Mouse (Mus musculus) limb, embryonic 14.5 days (tissue): ENCODE results near the gene Klf17. TPM values are rescaled to one million over a fixed set of nuclear protein-coding genes. Genes with fewer than 3 reads are reported as not detected.

Source experiments
- ATAC-seq: fragments of 200-750 bp; cut with Nextera tagmentation; 2 replicates; pipeline ENCODE4 v1.8.0; 2017; ENCODE audit warnings: low read depth, moderate number of reproducible peaks, moderate TSS enrichment; ENCODE audit not compliant: low FRiP score
- DNase-seq: peaks from one replicate; pipeline ENCODE4 v3.0.0-alpha.2; 2015; ENCODE audit warnings: low spot score
- H3K27ac ChIP-seq: fragments of 300-500 bp; sonication (generic); replicated peaks from 2 replicates; pipeline ENCODE4 v1.5.1; 2014; ENCODE audit warnings: low read depth, mild to moderate bottlenecking, low read length, moderate library complexity, mixed read lengths
- H3K27me3 ChIP-seq: fragments of 300-500 bp; sonication (generic); 2 replicates; pipeline ENCODE4 v1.6.1; 2014; ENCODE audit warnings: low read length, mixed read lengths; ENCODE audit not compliant: control insufficient read depth, insufficient read depth
- H3K36me3 ChIP-seq: fragments of 300-500 bp; sonication (generic); 2 replicates; pipeline ENCODE4 v1.6.1; 2014; ENCODE audit warnings: mild to moderate bottlenecking, low read length, moderate library complexity, mixed read lengths; ENCODE audit not compliant: control insufficient read depth, insufficient read depth
- H3K4me1 ChIP-seq: fragments of 300-500 bp; sonication (generic); 2 replicates; pipeline ENCODE4 v1.6.1; 2014; ENCODE audit warnings: antibody characterized with exemption, low read length, mixed read lengths; ENCODE audit not compliant: control insufficient read depth, insufficient read depth
- H3K4me2 ChIP-seq: fragments of 300-500 bp; sonication (generic); replicated peaks from 2 replicates; pipeline ENCODE4 v1.6.1; 2014; ENCODE audit warnings: low read depth, mild to moderate bottlenecking, low read length, moderate library complexity; ENCODE audit not compliant: severe bottlenecking
- H3K4me3 ChIP-seq: fragments of 300-500 bp; sonication (generic); replicated peaks from 2 replicates; pipeline ENCODE4 v1.5.1; 2014; ENCODE audit warnings: low read length
- H3K9ac ChIP-seq: fragments of 300-500 bp; sonication (generic); 2 replicates; pipeline ENCODE4 v1.6.1; 2014; ENCODE audit warnings: mild to moderate bottlenecking, low read depth, low read length, moderate library complexity; ENCODE audit not compliant: severe bottlenecking
- H3K9me3 ChIP-seq: fragments of 300-500 bp; sonication (generic); 2 replicates; pipeline ENCODE4 v1.6.1; 2016; ENCODE audit warnings: low read length; ENCODE audit not compliant: control insufficient read depth
- POLR2A ChIP-seq: fragments of 200-500 bp; IDR thresholded peaks from 2 replicates; pipeline ENCODE4 v1.8.0; 2012; ENCODE audit warnings: inconsistent platforms, mild to moderate bottlenecking, moderate library complexity, borderline replicate concordance; ENCODE audit not compliant: insufficient read depth, insufficient read length; ENCODE audit errors: extremely low read depth
- WGBS: fragments of 180-500 bp; shearing (Covaris S2); extraction: QIAGEN DNeasy Blood & Tissue Kit; methylation state at CpG from one replicate; pipeline ENCODE4 v1.1.7; 2014; 5-methylcytosine and 5-hydroxymethylcytosine counted together
- polyA plus RNA-seq, 2 experiments: library from polyadenylated mRNA; depleted of rRNA in 1 of 2; stranded (reverse) in 1 of 2; unstranded in 1 of 2; fragments of >200 nt; fragmentation: Nextera tagmentation in 1 of 2; extraction: Ambion mirVana in 1 of 2; gene quantifications; 2 replicates each; pipeline versions ENCODE4 v1.2.1 to v1.2.3; 2012 to 2014

Klf17 gene
- polyA plus RNA-seq, 2 experiments = not detected

- H3K9ac ChIP-seq = no peak overlapping the region
- no peaks in the 10 kb centered on the region for H3K36me3 ChIP-seq
- ATAC-seq = no peak
- H3K4me2 ChIP-seq = no peak overlapping the region
- H3K4me3 ChIP-seq = no peak overlapping the region
- no peak for TF ChIP-seq POLR2A
- no peak overlapping the region for H3K27ac ChIP-seq
- no peaks in the 10 kb centered on the region for H3K9me3 ChIP-seq
- H3K4me1 ChIP-seq = no peaks in the 10 kb centered on the region
- no peak for DNase-seq
- 85% methylated on average over 6 of the region's 6 CpGs for WGBS
- no peaks in the 10 kb centered on the region for H3K27me3 ChIP-seq
Observed at GRCm38 (mm10) chr4:117799904-117800303, 34.5 kb upstream of the Klf17 start.

- ATAC-seq (no peak), DNase-seq (no peak)
- no peak overlapping the region for H3K9ac ChIP-seq
- no peak overlapping the region for H3K4me3 ChIP-seq
- H3K36me3 ChIP-seq = no peaks in the 10 kb centered on the region
- WGBS = 64% methylated on average over 8 of the region's 10 CpGs
- no peak overlapping the region for H3K27ac ChIP-seq
- H3K4me1 ChIP-seq = no peaks in the 10 kb centered on the region; the same call in 1 of the 2 replicates
- H3K27me3 ChIP-seq = no peaks in the 10 kb centered on the region
- no peak overlapping the region for H3K4me2 ChIP-seq
- TF ChIP-seq POLR2A = no peak
- H3K9me3 ChIP-seq = no peaks in the 10 kb centered on the region
Observed at GRCm38 (mm10) chr4:117788308-117788707, 22.9 kb upstream of the Klf17 start.

GRCm38 (mm10) chr4:117786963-117787362 lies 21.5 kb upstream of the Klf17 start:
- 32% methylated on average over 8 of the region's 8 CpGs for WGBS
- Histone ChIP-seq H3K27me3 (no peaks in the 10 kb centered on the region), H3K4me2 (peak overlapping the region; percentile 28; the same call in 1 of the 2 replicates), H3K9ac (no peak overlapping the region), H3K4me3 (no peak overlapping the region), H3K27ac (no peak overlapping the region), H3K4me1 (no peaks in the 10 kb centered on the region; the same call in 1 of the 2 replicates), H3K36me3 (no peaks in the 10 kb centered on the region), H3K9me3 (no peaks in the 10 kb centered on the region)
- ATAC-seq (peak; percentile 79), DNase-seq (no peak)
- no peak for TF ChIP-seq POLR2A

- ATAC-seq = no peak
- no peaks in the 10 kb centered on the region for H3K9me3 ChIP-seq
Observed at GRCm38 (mm10) chr4:117782908-117783307, 17.5 kb upstream of the Klf17 start.

GRCm38 (mm10) chr4:117772960-117773359 lies 7.5 kb upstream of the Klf17 start:
- Histone ChIP-seq H3K27me3 (no peaks in the 10 kb centered on the region), H3K4me3 (no peak overlapping the region), H3K4me1 (no peaks in the 10 kb centered on the region), H3K9me3 (no peaks in the 10 kb centered on the region), H3K9ac (no peak overlapping the region), H3K27ac (no peak overlapping the region), H3K4me2 (no peak overlapping the region), H3K36me3 (no peaks in the 10 kb centered on the region)
- DNase-seq (no peak), ATAC-seq (no peak)
- WGBS = 60% methylated on average over 9 of the region's 9 CpGs
- no peak for TF ChIP-seq POLR2A

More at GRCm38 (mm10) chr4:117782908-117783307, 17.5 kb upstream of the Klf17 start:
- no peak for DNase-seq
- 83% methylated on average over 3 of the region's 3 CpGs for WGBS
- TF ChIP-seq POLR2A = no peak
- no peak overlapping the region for H3K4me3 ChIP-seq
- no peak overlapping the region for H3K9ac ChIP-seq
- H3K4me1 ChIP-seq = no peaks in the 10 kb centered on the region; the same call in 1 of the 2 replicates
- H3K27me3 ChIP-seq = no peaks in the 10 kb centered on the region
- no peak overlapping the region for H3K27ac ChIP-seq
- H3K4me2 ChIP-seq = no peak overlapping the region
- H3K36me3 ChIP-seq = no peaks in the 10 kb centered on the region

- Histone ChIP-seq H3K27me3 (no peaks in the 10 kb centered on the region), H3K36me3 (no peaks in the 10 kb centered on the region), H3K9ac (no peak overlapping the region), H3K4me3 (no peak overlapping the region), H3K4me1 (no peaks in the 10 kb centered on the region), H3K4me2 (no peak overlapping the region), H3K27ac (no peak overlapping the region), H3K9me3 (no peaks in the 10 kb centered on the region)
- 18% methylated on average over 5 of the region's 5 CpGs for WGBS
- peak; percentile 87 for DNase-seq
- no peak for ATAC-seq
- TF ChIP-seq POLR2A = no peak
Observed at GRCm38 (mm10) chr4:117770935-117771334, 5.5 kb upstream of the Klf17 start.
